Mouse (Mus musculus) small intestine, adult 2 months (tissue): ENCODE results near the gene Gm10134.

Source experiments
- CTCF ChIP-seq: fragments of 200-500 bp; IDR thresholded peaks from 2 replicates; pipeline ENCODE4 v1.5.1; 2012; ENCODE audit warnings: low read depth, mild to moderate bottlenecking, control low read depth, inconsistent platforms, low read length, moderate library complexity, mixed read lengths; ENCODE audit not compliant: insufficient replicate concordance, insufficient read length; ENCODE audit errors: extremely low read depth
- POLR2A ChIP-seq: fragments of 200-500 bp; IDR thresholded peaks from 2 replicates; pipeline ENCODE4 v1.6.1; 2012; ENCODE audit warnings: low read depth, mild to moderate bottlenecking, control low read depth, inconsistent platforms, low read length, moderate library complexity

DNA sequence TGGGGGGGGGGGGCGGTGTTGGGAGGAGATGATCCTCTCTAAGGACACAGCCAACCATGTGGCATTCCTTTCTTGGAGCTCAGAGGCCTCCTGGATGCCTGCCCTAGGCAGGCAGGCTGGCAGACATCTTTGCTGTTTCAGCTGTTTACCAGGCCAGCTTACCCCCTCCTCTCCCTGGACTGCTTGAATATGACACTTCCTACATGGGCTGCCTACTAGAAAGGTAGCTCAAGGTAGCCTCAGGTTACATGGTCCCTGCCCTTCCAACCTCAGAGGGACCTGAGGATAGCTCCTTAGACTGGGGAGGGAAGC, 32.9 kb downstream of the Gm10134 start:
- TF ChIP-seq POLR2A (no peak), CTCF (no peak)
